Mouse (Mus musculus) T-helper 17 cell (primary cell): ENCODE results near the gene H2afx.
"Not testable (repeated sequence)": the region's sequence is repeated elsewhere in the genome, so short reads cannot be mapped to it uniquely, and the experiment has no call there.

Experiments
- in situ Hi-C, 2 experiments: fragments of 300-600 bp; cut with MboI, MseI; formaldehyde crosslinking; loops; 1 replicate in 1 of 2; 2 replicates in 1 of 2; pipeline ENCODE4 v1.15.1; 2025; ENCODE audit warnings: high pct_unique_total_duplicates in 2 of 2

Gene H2afx

DNA sequence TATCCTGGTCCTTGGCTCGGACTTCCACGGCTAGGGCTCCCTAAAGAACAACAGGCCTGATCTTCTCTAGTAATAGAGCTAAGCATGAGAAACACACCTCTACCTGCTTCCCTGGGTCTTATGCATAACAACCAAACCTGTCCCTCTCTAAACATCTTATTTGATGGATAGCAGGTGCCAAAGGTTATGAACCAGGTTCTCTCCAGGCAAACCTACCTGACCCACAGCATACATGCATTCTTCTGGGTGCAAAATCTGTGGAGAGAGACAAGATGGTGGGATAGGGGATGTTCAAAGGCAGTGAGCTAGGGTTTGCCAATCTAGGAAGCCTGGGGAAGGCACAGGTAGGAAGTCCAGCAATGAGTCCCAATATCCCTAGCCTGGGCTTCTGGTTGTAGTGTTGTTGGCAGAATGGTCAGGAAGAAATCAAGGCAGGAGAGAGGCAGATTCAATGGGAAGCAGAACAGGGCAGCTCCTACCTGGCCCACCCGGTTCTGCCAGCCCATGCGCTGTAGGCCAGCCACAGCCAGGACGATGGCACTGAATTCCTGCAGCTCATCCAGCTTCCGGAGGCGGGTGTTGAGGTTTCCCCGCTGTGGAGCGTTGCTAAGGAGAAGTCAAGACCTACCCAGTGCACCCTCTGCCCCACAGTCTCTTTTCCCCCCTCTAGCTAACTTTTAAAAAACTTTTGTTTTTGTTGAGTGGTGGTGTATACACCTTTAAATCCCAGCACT is 3.1 kb downstream of the H2afx start:
- in situ Hi-C loops: loop anchor here in 1 of 2 experiments (5.0 kb wide), 1 partner anchor 100 kb away; no protein-coding TSS in a partner anchor

DNA sequence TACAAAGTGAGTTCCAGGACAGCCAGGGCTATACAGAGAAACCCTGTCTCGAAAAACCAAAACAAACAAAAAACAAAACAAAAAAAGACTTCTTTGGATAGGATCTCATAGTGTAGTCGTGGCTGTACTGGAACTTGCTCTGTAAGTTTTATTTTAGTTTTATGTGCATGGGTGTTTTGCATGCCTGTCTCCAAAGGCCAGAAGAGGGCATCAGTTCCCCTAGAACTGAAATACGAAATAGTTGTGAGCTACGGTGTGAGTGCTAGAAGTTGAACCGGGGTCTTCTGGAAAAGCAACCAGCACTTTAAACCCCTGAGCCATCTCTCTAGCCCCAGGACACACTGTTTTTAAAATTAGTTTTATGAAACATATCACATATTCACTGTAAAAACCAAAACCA is 4.1 kb downstream of the H2afx start:
- in situ Hi-C loops: loop anchor here in 1 of 2 experiments (5.0 kb wide), 1 partner anchor 101 kb away; no protein-coding TSS in a partner anchor

GRCm38 (mm10) chr9:44341487-44341886 is 7.0 kb downstream of the H2afx start:
- in situ Hi-C loops: loop anchor here (5.0 kb wide), 1 partner anchor 56 kb away; the partner anchor contains the start of gene Slc37a4 (in 2 of the 2)

GRCm38 (mm10) chr9:44342173-44342572 is 7.7 kb downstream of the H2afx start:
- in situ Hi-C loops: loop anchor here (5.0 kb wide), 1 partner anchor 55 kb away; the partner anchor contains the start of gene Slc37a4 (in 2 of the 2)

DNA sequence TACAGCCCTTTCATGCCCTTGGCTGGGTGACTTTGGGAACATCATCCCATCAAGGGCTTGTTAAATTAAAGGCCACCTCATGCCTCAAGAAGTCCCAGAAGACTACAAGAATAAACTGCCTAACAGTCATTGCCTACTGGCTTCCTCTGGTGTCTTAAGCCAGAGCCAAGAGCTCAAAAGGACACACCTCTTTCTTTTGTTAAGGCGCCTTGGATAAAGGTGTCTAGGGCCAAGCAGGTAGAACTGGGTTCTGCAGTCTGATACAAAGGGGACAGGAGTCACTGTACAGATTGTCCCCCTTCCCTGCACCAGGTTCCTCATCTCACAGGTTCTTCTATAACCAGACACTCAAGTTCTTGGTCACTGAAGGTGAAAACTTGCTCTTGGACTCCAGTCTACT is 8.1 kb downstream of the H2afx start:
- in situ Hi-C loops: loop anchor here (5.0 kb wide), 1 partner anchor 55 kb away; the partner anchor contains the start of gene Slc37a4 (in 2 of the 2)

- in situ Hi-C loops: loop anchor here (5.0 kb wide), 1 partner anchor 54 kb away; the partner anchor contains the start of gene Slc37a4 (in 2 of the 2)
These were observed 8.8 kb downstream of the H2afx start for GRCm38 (mm10) chr9:44343290-44343689.

- in situ Hi-C loops: loop anchor here (5.0 kb wide), 1 partner anchor 53 kb away; the partner anchor contains the start of gene Slc37a4 (in 2 of the 2)
These were observed 9.4 kb downstream of the H2afx start, which contains the start of gene Hmbs for GRCm38 (mm10) chr9:44343781-44344421. Gene Hmbs (minus strand): TSS chr9:44344228.

DNA sequence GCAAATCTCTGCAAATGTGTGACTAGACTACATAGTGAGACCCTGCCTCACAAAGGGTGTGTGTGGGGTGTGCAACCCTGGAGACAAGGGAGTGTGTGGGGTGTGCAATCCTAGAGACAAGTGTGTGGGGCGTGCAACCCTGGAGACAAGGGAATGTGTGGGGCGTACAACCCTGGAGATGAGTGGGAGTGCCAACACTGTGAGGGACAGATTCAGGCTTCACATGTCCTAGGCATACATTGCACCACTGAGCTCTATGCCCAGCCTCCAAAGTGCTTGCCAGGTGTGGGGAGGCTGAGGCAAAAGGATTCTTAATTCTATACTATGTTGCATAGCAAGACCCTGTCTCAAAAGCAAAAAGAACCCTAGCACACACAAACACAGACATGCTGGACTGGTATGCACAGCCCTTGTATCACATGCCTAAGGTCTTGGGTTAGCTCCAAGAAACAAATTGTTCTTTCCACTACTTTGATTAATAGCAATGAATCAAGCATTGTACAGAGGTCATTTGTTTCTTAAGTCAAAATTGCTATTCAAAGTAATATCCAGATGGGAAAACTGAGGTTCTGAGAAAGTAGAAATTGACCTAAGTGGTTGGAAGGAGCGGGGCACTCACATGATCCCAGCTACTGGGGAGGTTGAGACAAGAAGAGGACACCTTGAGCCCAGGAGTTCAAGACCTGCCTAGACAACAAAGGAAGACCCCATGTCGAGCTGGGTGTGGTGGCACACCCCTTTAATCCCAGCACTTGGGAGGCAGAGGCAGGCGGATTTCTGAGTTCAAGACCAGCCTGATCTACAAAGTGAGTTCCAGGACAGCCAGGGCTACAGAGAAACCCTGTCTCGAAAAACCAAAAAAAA is 11.3 kb downstream of the H2afx start:
- in situ Hi-C loops: no loop called here

DNA sequence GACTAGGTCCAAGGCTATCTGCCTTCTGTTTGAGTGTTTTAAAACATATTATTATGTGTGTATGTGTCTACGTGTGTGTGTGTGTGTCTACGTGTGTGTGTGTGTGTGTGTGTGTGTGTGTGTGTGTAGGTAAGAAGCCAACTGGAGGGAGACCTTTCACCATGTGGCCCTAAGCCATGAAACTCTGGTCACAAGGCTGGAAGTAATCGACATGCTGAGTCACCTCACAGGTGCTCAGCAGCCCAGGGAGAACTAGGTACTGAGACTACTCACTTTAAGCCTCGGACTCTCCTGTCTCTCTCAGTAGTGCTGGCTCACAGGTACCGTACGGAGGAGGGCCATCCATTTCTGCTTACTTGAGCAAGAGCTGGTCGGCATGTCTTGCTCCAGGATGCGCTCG is 12.7 kb downstream of the H2afx start:
- in situ Hi-C loops: no loop called here

- in situ Hi-C loops: no loop called here
These were observed 13.1 kb downstream of the H2afx start for GRCm38 (mm10) chr9:44347621-44348020.

DNA sequence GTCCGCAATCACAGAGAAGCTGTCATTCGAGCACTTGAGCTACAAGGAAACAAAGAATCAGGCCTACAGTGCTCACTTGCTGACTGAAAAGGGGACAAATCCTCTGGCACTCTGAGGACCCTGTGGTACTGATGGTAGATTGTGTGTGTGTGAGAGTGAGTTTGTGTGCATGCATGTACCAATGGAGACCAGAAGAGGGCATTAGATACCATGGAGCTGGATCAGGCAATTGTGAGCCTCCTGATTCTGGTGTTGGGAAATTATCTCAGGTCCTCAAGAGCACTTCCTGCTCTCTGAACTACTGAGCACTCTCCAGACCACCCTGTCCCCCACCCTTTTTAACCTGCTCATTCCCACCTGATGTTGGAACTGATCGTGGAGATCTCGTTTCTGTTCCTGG is 14.1 kb downstream of the H2afx start:
- in situ Hi-C loops: no loop called here

- in situ Hi-C loops: loop anchor here in 1 of 2 experiments (10.0 kb wide), 1 partner anchor 227 kb away; no protein-coding TSS in a partner anchor
These were observed 16.9 kb downstream of the H2afx start for GRCm38 (mm10) chr9:44351396-44351795.

GRCm38 (mm10) chr9:44352337-44352736 is 17.8 kb downstream of the H2afx start:
- in situ Hi-C loops: loop anchor here in 1 of 2 experiments (10.0 kb wide), 1 partner anchor 228 kb away; no protein-coding TSS in a partner anchor

GRCm38 (mm10) chr9:44353142-44353541 is 18.6 kb downstream of the H2afx start:
- in situ Hi-C loops: loop anchor here in 1 of 2 experiments (10.0 kb wide), 1 partner anchor 228 kb away; no protein-coding TSS in a partner anchor

DNA sequence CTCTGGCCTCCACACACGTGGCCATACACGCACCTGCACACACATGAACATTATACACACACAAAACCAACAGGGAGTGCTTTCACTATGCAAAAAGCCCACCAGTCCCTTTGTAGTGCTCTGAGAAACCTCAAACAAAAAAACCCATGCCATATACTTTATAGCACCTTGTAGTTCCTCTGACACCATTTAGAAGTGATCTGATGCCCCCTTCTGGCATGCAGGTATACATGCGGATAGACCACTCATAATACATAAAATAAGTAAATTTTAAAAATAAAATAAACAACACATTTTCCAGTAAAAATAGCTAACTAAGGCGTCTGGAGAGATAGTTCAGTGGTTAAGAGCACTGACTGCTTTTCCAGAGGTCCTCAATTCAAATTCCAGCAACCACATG is 22.7 kb downstream of the H2afx start:
- in situ Hi-C loops: loop anchor here in 1 of 2 experiments (5.0 to 10.0 kb wide), 2 partner anchors 115 to 232 kb away; partner anchors contain the start of gene Ccdc153

DNA sequence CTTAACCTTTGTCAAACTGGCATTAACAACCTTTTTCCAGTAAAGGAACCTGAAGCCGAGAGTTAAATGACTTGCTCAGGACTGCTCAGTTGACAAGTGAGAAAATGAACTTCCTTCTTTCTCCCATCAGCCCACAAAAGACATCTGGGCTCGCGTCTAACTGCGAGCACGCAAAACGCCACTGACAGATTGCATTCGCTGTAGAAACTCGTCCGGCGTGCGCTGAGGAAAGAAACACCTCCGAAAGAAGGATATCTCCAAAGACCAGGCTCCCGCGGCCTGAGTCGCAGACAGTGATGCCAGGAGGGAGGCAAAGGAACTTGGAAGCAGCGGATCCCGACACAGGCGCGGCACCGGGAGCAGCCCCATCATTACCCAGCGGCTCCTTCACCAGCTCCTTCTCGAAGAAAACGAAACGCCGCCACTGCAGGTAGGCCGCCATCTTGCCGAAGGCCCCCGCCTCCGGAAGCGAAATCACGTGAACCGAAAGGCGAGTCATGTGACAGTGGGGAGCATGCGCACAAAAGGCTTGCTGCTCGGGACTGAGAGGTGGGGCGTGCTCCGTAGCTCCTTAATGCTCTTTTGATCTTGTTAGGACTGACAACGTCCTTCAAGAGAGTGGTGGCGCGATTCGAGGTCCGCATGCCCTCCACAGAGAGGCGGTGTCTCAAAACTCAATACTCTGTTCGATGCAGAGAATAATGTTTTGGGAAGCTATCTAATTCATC is 26.9 kb downstream of the H2afx start, which contains the start of gene Vps11:
Gene Vps11, minus strand, starts transcription at position 481 of the 728 bp plus-strand sequence.
- in situ Hi-C loops: no loop called here

- in situ Hi-C loops: not testable (repeated sequence)
These were observed 27.4 kb downstream of the H2afx start for GRCm38 (mm10) chr9:44361931-44362330.

DNA sequence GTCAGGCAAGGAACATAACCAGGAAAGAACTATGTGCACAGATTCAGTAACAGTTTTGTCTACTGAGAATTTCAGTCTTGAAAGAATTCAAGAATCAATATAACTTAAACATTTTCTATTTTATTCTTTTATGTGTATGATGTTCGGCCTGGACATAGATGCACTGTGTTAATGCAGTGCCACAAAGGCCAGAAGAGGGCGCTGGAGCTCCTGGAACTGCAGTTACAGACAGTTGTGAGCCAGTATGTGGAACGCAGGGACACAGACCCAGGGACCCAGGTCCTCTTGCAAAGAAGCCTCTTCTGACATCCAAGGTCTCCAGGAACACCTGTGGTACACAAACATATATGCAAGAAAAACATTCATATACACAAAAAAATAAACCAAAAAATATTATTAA is 30.0 kb downstream of the H2afx start:
- in situ Hi-C loops: no loop called here

- in situ Hi-C loops: no loop called here
These were observed 38.9 kb downstream of the H2afx start for GRCm38 (mm10) chr9:44373386-44373785.

GRCm38 (mm10) chr9:44376141-44376540 is 41.6 kb downstream of the H2afx start:
- in situ Hi-C loops: no loop called here
